Mouse (Mus musculus): Measurements from ENCODE around the gene Fbxo28.

- TF ChIP-seq EP300 (IDR thresholded peaks at IDR 0.05; ENCODE audit: low read depth) (no peak), CTCF (IDR thresholded peaks at IDR 0.05; ENCODE audit: low read depth) (no peak)
These were observed 51.6 kb downstream of the Fbxo28 start for GRCm38 (mm10) chr1:182289781-182290180.

All from liver, postnatal 0 days (tissue).